Mouse (Mus musculus) heart, embryonic 14.5 days (tissue): ENCODE measurements around the gene Sstr3. TPM values are rescaled to one million over a fixed set of nuclear protein-coding genes. Genes with fewer than 3 reads are reported as not detected.

ENCODE experiments used
- ATAC-seq: fragments of 200-750 bp; cut with Nextera tagmentation; 2 replicates; pipeline ENCODE4 v1.8.0; 2017; ENCODE audit warnings: low read depth, moderate TSS enrichment; ENCODE audit not compliant: insufficient number of reproducible peaks, insufficient read depth, low FRiP score
- H3K27ac ChIP-seq, 2 experiments: fragments of 200-500 bp in 1 of 2; fragments of 300-500 bp in 1 of 2; sonication (generic) in 1 of 2; replicated peaks in 1 of 2; 2 replicates each; pipeline ENCODE4 v1.5.1; 2012 to 2014; ENCODE audit warnings: low read depth in 2 of 2, low read length in 2 of 2, control low read depth in 1 of 2, mild to moderate bottlenecking in 1 of 2, mixed read lengths in 1 of 2; ENCODE audit not compliant: control insufficient read depth in 1 of 2, insufficient read depth in 1 of 2
- H3K27me3 ChIP-seq: fragments of 300-500 bp; sonication (generic); 2 replicates; pipeline ENCODE4 v1.6.1; 2014; ENCODE audit warnings: mild to moderate bottlenecking, low read length, control low read depth; ENCODE audit not compliant: control insufficient read depth, insufficient read depth
- H3K36me3 ChIP-seq: fragments of 300-500 bp; sonication (generic); 2 replicates; pipeline ENCODE4 v1.6.1; 2014; ENCODE audit warnings: mild to moderate bottlenecking, control low read depth, low read length, mixed read lengths; ENCODE audit not compliant: control insufficient read depth, insufficient read depth
- H3K4me1 ChIP-seq, 2 experiments: fragments of 200-500 bp in 1 of 2; fragments of 300-500 bp in 1 of 2; sonication (generic) in 1 of 2; 2 replicates each; pipeline ENCODE4 v1.6.1; 2012 to 2014; ENCODE audit warnings: low read length in 2 of 2, control low read depth in 1 of 2, mixed read lengths in 1 of 2; ENCODE audit not compliant: control insufficient read depth in 2 of 2, insufficient read depth in 2 of 2
- H3K4me2 ChIP-seq: fragments of 300-500 bp; sonication (generic); 2 replicates; pipeline ENCODE4 v1.6.1; 2014; ENCODE audit warnings: mild to moderate bottlenecking, low read length
- H3K4me3 ChIP-seq, 2 experiments: fragments of 200-500 bp in 1 of 2; fragments of 300-500 bp in 1 of 2; sonication (generic) in 1 of 2; 2 replicates each; pipeline ENCODE4 v1.5.1; 2012 to 2014; ENCODE audit warnings: low read length in 2 of 2, mild to moderate bottlenecking in 2 of 2, control low read depth in 1 of 2, low read depth in 1 of 2, moderate library complexity in 1 of 2; ENCODE audit not compliant: control insufficient read depth in 1 of 2, insufficient read depth in 1 of 2
- H3K9ac ChIP-seq: fragments of 300-500 bp; sonication (generic); 2 replicates; pipeline ENCODE4 v1.6.1; 2014; ENCODE audit warnings: mild to moderate bottlenecking, low read length
- H3K9me3 ChIP-seq: fragments of 300-500 bp; sonication (generic); 2 replicates; pipeline ENCODE4 v1.6.1; 2016; ENCODE audit warnings: low read length, control low read depth; ENCODE audit not compliant: control insufficient read depth
- WGBS: fragments of 180-500 bp; shearing (Covaris S2); extraction: QIAGEN DNeasy Blood & Tissue Kit; methylation state at CpG from one replicate; pipeline ENCODE4 v1.1.7; 2014; 5-methylcytosine and 5-hydroxymethylcytosine counted together
- polyA plus RNA-seq: library from polyadenylated mRNA; unstranded; fragments of >200 nt; fragmentation: Nextera tagmentation; extraction: Ambion mirVana; gene quantifications from 2 replicates; pipeline ENCODE4 v1.2.1, GENCODE M21; 2014

Gene Sstr3
- polyA plus RNA-seq, 1 experiment from 2014 or later: not detected

DNA sequence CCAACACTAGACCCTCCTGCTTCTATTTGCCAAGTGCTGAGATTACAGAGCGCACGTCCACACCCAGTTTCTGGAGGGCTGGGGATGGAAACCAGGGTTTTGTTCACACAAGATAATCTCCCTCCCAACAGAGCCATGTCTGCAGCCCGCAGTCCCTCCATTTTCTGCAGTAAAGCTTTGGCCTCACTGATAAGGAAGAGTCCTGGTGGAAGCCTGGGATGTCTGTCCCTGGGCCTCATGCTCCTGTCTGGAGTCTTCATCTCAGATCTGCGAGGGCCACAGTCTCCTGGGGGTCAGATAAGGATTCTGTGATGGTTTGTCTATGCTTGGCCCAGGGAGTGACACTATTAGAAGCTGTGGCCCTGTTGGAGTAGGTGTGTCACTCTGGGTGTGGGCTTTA is 43.6 kb upstream of the Sstr3 start:
- no peak overlapping the region for H3K27ac ChIP-seq
- no peak overlapping the region for H3K9ac ChIP-seq
- H3K27me3 ChIP-seq: no peaks in the 10 kb centered on the region
- H3K36me3 ChIP-seq: no peaks in the 10 kb centered on the region
- no peak for ATAC-seq
- H3K4me2 ChIP-seq: no peak overlapping the region
- H3K9me3 ChIP-seq: peaks cover 3% of the 10 kb centered on the region; the same call in 1 of the 2 replicates
- 58% methylated on average over 4 of the region's 4 CpGs for WGBS
- no peaks in the 10 kb centered on the region for H3K4me1 ChIP-seq
- H3K4me3 ChIP-seq: no peak overlapping the region

DNA sequence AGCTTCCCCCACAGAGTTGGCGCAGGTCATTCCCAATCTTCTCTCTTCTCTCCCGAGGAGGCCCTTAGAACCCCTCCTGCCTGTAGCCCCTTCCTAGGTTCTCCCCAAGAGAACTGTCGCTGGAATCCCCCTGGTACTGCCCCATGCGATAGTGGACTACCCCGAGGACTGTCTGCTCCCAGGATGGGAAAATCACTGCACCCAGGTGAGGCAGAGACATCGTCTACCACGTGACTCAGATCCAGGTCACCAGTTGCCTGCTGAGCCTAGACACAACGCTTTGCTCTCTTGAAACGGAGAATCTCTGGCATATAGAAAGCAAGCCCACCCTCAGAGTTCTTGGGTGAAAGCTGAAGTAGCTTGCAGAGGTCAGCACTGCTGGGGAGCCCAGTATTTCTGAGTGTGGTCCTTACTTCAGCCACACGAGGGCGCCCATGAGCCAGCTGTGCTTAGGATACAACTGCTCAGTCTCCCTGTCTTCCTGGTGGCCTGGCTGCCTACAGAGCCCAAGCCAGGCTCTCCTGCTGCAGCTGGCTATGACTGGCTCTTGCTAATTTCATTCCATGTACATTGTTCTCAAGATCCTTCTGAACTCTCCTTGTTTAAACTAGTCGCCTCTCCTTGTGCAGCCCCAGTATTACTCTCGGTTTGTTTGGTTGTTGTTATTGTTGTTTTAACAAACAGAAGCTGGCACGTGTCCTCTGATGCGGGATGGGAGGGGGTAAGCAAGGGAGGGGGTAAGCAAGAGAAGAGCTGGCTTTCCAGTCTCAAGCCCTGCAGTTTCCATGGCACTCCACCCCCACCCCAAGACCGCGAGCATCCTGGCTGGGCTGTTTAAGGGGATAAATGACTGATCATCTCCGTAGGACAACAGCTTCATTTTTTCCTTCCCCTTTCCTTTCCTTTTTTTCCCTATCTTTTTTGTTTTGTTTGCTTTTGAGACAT is 42.8 kb upstream of the Sstr3 start:
- H3K4me1 ChIP-seq: no peaks in the 10 kb centered on the region
- no peaks in the 10 kb centered on the region for H3K27me3 ChIP-seq
- peaks cover 3% of the 10 kb centered on the region; the same call in 1 of the 2 replicates for H3K9me3 ChIP-seq
- H3K36me3 ChIP-seq: no peaks in the 10 kb centered on the region
- no peak overlapping the region for H3K27ac ChIP-seq
- H3K4me3 ChIP-seq: no peak overlapping the region
- peak; percentile 38; the same call in 1 of the 2 replicates for ATAC-seq
- no peak overlapping the region for H3K9ac ChIP-seq
- H3K4me2 ChIP-seq: no peak overlapping the region
- WGBS: 52% methylated on average over 18 of the region's 18 CpGs

DNA sequence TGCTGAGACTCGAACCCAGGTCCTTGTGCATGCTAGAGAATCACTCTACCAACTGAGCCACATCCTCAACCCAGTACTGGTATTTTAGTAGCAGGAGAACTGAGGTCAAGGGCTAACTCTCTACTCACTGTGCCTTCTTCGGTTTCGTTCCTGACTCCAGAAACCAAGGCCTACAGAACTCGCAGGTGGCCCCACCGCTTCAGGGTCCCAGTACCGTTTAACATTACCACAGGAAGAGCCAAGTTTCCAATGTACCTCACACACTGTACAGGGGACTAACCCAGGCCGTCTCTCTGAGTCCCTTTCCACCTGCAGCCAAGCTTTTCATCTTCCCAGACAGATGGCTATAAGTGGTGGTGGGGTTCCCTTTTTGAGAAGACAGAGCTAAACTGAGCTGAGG is 40.9 kb upstream of the Sstr3 start:
- H3K4me1 ChIP-seq: peaks cover 3% of the 10 kb centered on the region in 2 experiments; a peak in 2 of 4 replicates
- H3K27me3 ChIP-seq: no peaks in the 10 kb centered on the region
- H3K27ac ChIP-seq: no peak overlapping the region
- ATAC-seq: no peak
- no peak overlapping the region for H3K9ac ChIP-seq
- H3K9me3 ChIP-seq: peaks cover 3% of the 10 kb centered on the region; the same call in 1 of the 2 replicates
- H3K4me3 ChIP-seq: no peak overlapping the region
- H3K4me2 ChIP-seq: no peak overlapping the region
- WGBS: 90% methylated on average over 7 of the region's 7 CpGs
- H3K36me3 ChIP-seq: no peaks in the 10 kb centered on the region

DNA sequence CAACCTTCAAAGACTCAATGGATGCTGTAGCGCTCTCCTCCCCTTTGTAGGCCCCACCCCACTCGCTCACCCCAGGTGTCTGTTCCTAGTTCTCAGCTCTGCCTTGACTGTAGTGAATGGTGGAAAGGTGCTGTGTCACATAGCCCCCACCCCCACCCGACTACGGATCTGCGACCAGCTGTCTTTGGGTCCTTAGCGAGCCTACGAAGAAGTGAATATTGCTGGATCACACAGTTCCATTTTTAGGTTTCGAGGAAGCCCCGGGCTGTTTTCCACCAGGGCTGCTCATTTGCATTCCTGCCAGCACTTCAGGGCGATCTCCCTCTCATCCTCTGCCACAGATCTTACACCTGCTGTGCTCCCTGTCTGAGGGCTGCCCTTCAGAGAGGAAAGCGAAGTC is 38.9 kb upstream of the Sstr3 start:
- Histone ChIP-seq H3K36me3 (no peaks in the 10 kb centered on the region), H3K4me3 (no peak overlapping the region), H3K27ac (no peak overlapping the region), H3K4me1 (peaks cover 6 to 13% of the 10 kb centered on the region in 2 experiments; a peak in 3 of 4 replicates), H3K4me2 (no peak overlapping the region), H3K9me3 (peaks cover 3% of the 10 kb centered on the region; the same call in 1 of the 2 replicates), H3K27me3 (no peaks in the 10 kb centered on the region), H3K9ac (no peak overlapping the region; the same call in 1 of the 2 replicates)
- WGBS: 18% methylated on average over 11 of the region's 11 CpGs
- no peak for ATAC-seq

DNA sequence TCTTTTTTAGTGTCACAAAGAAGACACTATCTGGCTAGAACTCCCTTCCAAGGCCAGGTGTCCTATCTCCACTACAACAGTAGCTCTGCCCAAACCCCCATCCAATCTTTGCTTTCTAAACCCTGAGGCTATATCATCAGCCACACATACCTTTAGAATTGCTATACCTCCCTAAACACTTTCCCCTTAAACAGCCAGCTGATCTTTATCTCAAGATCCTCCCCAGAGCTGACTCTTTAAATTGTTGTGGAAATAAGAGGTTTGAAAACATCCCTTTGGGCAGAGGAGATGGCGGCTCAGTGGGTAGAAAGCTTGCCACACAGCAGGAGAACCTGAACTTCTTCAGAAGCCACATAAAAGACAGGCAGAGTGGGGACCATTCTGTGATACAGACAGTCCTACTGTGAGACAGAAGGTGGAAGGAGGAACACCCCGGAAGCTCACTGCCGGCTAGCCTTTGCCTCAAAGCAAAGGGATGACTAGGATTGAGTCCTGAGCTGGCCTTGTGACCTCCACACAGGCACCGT is 31.9 kb upstream of the Sstr3 start:
- no peak overlapping the region for H3K27ac ChIP-seq
- no peak overlapping the region for H3K4me2 ChIP-seq
- H3K36me3 ChIP-seq: no peaks in the 10 kb centered on the region
- ATAC-seq: no peak
- H3K27me3 ChIP-seq: no peaks in the 10 kb centered on the region
- WGBS: 56% methylated on average over 4 of the region's 4 CpGs
- H3K4me1 ChIP-seq: peaks cover 14 to 22% of the 10 kb centered on the region in 2 experiments
- no peak overlapping the region for H3K9ac ChIP-seq
- no peak overlapping the region for H3K4me3 ChIP-seq
- no peaks in the 10 kb centered on the region for H3K9me3 ChIP-seq

DNA sequence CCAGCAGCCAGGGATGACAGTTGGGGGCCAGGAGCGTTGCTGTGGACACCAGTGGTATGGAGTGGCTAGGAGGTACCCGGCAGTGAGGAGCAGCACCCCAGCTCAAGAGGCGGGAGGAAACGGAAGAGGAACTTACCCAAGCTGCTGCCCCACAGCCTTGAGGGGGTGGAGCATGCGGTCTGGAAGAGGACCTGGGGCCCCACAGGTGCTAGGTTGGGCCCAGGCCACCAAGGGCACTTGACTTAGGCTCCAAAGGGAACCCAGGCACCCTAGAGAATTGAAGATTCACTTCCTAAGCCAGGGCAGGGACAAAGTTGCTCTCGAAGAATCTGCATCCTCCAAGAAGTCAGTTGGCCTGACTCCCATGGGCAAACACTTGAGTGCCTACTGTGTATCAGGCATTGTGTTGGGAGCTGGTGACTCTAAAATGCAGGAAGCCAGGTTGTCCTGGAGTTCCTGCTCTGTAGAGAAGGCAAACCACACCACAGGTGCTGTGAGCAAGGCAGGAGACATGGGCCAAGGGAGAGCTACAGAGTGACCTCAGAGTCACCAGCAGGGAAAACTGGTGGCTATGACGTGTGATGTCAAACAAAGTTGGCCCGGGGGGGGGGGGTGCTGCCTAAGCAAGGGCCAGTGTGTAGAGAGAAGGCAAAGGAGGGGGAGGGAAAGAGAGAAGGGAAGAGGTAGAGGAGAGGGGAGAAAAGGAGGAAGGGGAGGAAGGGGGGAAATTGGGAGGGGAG is 28.3 kb upstream of the Sstr3 start, which contains the start of gene Rac2:
Rac2 (minus strand) TSS at position 126 of the 740 bp plus-strand sequence.
- H3K4me1 ChIP-seq: peaks cover 10 to 14% of the 10 kb centered on the region in 2 experiments
- H3K9ac ChIP-seq: no peak within 1 kb of the TSS; the same call in 1 of the 2 replicates
- H3K9me3 ChIP-seq: no peaks in the 10 kb centered on the region
- no peak for ATAC-seq
- H3K27ac ChIP-seq: peak within 1 kb of the TSS; percentile 9 to 55; a peak in 2 of 4 replicates
- no peaks in the 10 kb centered on the region for H3K27me3 ChIP-seq
- peak within 1 kb of the TSS; percentile 26; the same call in 1 of the 2 replicates for H3K4me2 ChIP-seq
- H3K36me3 ChIP-seq: no peaks in the 10 kb centered on the region
- no peak within 1 kb of the TSS for H3K4me3 ChIP-seq
- 67% methylated on average over 8 of the region's 8 CpGs for WGBS

DNA sequence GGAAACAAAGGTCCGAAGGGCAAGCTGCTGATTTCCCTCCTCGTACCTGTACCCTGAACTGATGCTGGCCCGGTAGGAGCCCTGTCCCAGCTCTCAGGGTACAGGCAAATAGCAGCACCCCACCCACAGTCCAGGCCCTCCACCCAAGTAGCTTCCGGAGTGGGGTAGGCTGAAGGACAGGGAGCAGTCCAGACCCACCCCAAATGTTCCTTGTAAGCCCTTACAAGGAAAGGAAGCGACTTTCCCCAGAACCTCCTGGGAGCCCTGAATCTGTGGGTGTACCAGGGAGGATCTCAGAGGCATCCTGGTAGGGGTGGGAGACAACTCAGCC is 27.8 kb upstream of the Sstr3 start:
- H3K27ac ChIP-seq: peak overlapping the region in 1 of 2 experiments; percentile 55; a peak in 2 of 4 replicates
- no peaks in the 10 kb centered on the region for H3K36me3 ChIP-seq
- 93% methylated on average over 5 of the region's 5 CpGs for WGBS
- no peak overlapping the region; the same call in 1 of the 2 replicates for H3K9ac ChIP-seq
- peaks cover 10 to 14% of the 10 kb centered on the region in 2 experiments for H3K4me1 ChIP-seq
- H3K27me3 ChIP-seq: no peaks in the 10 kb centered on the region
- no peak for ATAC-seq
- H3K9me3 ChIP-seq: no peaks in the 10 kb centered on the region
- H3K4me3 ChIP-seq: no peak overlapping the region
- H3K4me2 ChIP-seq: no peak overlapping the region
